Mouse (Mus musculus) testis, adult 2 months (tissue): ENCODE data around the gene Col15a1. TPM values are rescaled to one million over a fixed set of nuclear protein-coding genes. Genes with fewer than 3 reads are reported as not detected.

Experiments used
- H3K27ac ChIP-seq: fragments of 200-500 bp; 2 replicates; pipeline ENCODE4 v1.5.1; 2012; ENCODE audit warnings: low read depth, low read length; ENCODE audit not compliant: control insufficient read depth, insufficient read depth
- H3K27me3 ChIP-seq: fragments of 200-500 bp; 2 replicates; pipeline ENCODE4 v1.6.1; 2012; ENCODE audit warnings: mild to moderate bottlenecking, low read length, moderate library complexity; ENCODE audit not compliant: control insufficient read depth, insufficient read depth
- H3K36me3 ChIP-seq: fragments of 200-500 bp; 2 replicates; pipeline ENCODE4 v1.6.1; 2012; ENCODE audit warnings: mild to moderate bottlenecking, low read length; ENCODE audit not compliant: control insufficient read depth, insufficient read depth
- H3K4me1 ChIP-seq: fragments of 200-500 bp; 2 replicates; pipeline ENCODE4 v1.6.1; 2012; ENCODE audit warnings: low read length; ENCODE audit not compliant: control insufficient read depth, insufficient read depth
- H3K4me3 ChIP-seq: fragments of 200-500 bp; 2 replicates; pipeline ENCODE4 v1.5.1; 2012; ENCODE audit warnings: low read depth, mild to moderate bottlenecking, low read length, moderate library complexity, mixed read lengths; ENCODE audit not compliant: control insufficient read depth
- CTCF ChIP-seq: fragments of 200-500 bp; IDR thresholded peaks from 2 replicates; pipeline ENCODE4 v1.5.1; 2012; ENCODE audit warnings: low read depth, mild to moderate bottlenecking, inconsistent platforms, low read length, moderate library complexity; ENCODE audit not compliant: control insufficient read depth, insufficient read depth, insufficient replicate concordance
- POLR2A ChIP-seq: fragments of 200-500 bp; IDR thresholded peaks from 2 replicates; pipeline ENCODE4 v1.6.1; 2012; ENCODE audit warnings: low read depth, mild to moderate bottlenecking, inconsistent platforms, low read length, moderate library complexity; ENCODE audit not compliant: control insufficient read depth
- polyA plus RNA-seq: library from polyadenylated mRNA; depleted of rRNA; stranded (reverse); fragments of >200 nt; gene quantifications from 2 replicates; pipeline ENCODE4 v1.2.3, GENCODE M21; 2012

The Col15a1 gene
- polyA plus RNA-seq, 1 experiment, result 30.0 TPM

DNA sequence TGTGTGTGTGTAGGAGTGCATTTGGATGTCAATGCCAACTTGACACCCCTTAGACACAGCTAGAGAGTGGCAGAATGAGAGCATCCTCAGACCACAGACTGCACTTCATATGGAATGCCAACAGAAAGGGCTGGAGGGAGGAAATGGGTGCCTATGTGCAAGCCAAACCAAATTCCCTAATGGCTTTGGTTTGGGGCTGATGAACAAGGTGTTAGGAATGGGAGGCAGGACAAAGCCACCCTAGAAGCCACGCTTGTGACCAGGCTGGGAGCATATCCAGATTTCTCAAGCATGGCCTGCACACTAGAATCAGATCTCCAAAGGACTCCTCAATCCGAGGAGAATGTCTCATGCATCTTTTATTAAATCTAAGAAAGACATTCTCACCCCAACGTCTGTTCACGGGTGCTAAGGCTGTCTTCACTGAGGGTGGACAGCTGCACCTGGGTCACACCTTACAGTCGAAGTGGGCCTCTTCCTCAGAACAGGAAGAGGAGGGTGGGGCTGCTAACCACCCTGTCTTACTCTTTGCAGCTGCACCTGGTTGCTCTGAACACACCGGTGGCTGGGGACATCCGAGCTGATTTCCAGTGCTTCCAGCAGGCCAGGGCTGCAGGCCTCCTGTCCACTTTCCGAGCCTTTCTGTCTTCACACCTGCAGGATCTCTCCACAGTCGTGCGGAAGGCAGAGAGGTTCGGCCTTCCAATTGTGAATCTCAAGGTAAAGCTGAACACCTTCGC lies 102.1 kb downstream of the Col15a1 start:
- Histone ChIP-seq H3K36me3 (no peaks in the 10 kb centered on the region), H3K4me1 (no peaks in the 10 kb centered on the region), H3K4me3 (no peak overlapping the region), H3K27ac (no peak overlapping the region), H3K27me3 (no peaks in the 10 kb centered on the region)
- TF ChIP-seq POLR2A (no peak), CTCF (no peak)

DNA sequence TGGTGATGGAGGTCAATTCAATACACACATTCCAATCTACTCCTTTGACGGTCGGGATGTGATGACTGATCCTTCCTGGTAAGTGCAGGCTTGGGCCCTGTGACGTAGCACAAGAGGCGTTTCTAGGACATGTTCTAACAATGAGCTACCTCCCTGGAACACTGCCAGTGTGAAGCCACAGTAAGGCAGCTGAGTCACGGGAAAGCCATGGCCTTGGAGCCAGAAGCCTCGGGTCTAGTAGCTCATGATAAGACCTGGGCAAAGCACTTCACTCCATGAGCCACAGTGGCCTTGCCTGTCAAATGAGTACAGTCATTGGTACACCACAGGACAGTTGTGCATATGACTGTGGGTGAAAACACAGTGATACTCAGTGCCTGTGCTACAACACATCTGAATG lies 102.9 kb downstream of the Col15a1 start:
- H3K36me3 ChIP-seq, result no peaks in the 10 kb centered on the region
- no peaks in the 10 kb centered on the region for H3K27me3 ChIP-seq
- H3K4me3 ChIP-seq, result no peak overlapping the region
- no peak overlapping the region for H3K27ac ChIP-seq
- no peaks in the 10 kb centered on the region for H3K4me1 ChIP-seq
- TF ChIP-seq POLR2A, result no peak
- no peak for TF ChIP-seq CTCF

DNA sequence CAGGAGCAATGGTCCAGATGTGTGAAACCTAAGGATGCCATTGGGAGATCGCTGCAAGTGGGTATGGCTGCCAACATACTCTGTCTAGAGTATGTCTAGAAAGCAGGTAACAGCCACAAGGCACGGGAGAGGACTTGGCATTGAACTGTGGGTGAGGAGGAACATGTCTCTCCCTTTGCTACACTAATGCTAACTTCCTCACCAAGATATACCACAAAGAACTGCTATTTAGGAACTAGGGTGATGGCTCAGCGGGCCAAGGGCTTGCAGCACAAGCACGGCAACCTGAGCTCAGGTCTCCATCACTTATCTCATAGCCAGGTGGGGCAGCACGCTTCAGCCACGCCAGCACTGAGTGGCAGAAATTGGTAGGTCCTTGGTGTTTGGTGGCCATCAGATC lies 103.5 kb downstream of the Col15a1 start:
- H3K4me1 ChIP-seq, result no peaks in the 10 kb centered on the region
- H3K4me3 ChIP-seq, result no peak overlapping the region
- H3K27me3 ChIP-seq, result no peaks in the 10 kb centered on the region
- no peaks in the 10 kb centered on the region for H3K36me3 ChIP-seq
- TF ChIP-seq CTCF (no peak), POLR2A (no peak)
- H3K27ac ChIP-seq, result no peak overlapping the region

DNA sequence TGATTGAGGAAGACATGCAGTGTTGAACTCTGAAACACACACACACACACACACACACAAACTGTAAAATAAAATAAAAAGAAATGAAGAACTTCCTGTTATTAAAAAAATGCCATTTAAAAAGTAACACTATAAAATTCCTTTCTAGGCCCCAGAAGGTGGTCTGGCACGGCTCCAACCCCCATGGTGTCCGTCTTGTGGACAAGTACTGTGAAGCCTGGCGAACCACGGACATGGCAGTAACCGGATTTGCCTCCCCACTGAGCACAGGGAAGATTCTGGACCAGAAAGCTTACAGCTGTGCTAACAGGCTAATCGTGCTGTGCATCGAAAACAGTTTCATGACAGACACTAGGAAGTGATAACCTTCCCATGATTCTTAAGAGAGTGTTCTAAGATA lies 104.0 kb downstream of the Col15a1 start:
- TF ChIP-seq POLR2A (no peak), CTCF (no peak)
- H3K36me3 ChIP-seq, result no peaks in the 10 kb centered on the region
- H3K4me1 ChIP-seq, result no peaks in the 10 kb centered on the region
- no peak overlapping the region for H3K27ac ChIP-seq
- no peak overlapping the region for H3K4me3 ChIP-seq
- no peaks in the 10 kb centered on the region for H3K27me3 ChIP-seq

DNA sequence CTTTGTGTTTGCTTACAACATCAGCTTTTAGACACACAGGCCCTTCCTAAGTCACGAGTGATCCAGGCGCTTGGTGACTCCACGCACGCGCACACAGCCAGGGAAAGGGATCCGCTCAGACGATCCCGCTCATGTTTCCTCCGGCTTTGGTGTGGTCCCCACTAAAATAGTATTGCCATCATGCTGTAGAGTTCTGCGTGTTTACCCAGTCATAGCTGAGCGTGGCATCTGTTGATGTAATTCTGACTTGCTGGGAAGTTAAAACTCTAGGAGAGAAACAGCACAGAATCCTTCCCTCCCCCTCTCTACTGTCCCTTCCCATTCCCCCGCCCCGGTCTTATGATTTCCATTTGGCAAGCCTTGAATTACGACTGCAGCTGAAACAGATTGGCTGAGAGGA lies 104.7 kb downstream of the Col15a1 start:
- no peak overlapping the region for H3K4me3 ChIP-seq
- no peak for TF ChIP-seq POLR2A
- TF ChIP-seq CTCF, result no peak
- H3K4me1 ChIP-seq, result no peaks in the 10 kb centered on the region
- no peaks in the 10 kb centered on the region for H3K27me3 ChIP-seq
- no peaks in the 10 kb centered on the region for H3K36me3 ChIP-seq
- no peak overlapping the region for H3K27ac ChIP-seq

DNA sequence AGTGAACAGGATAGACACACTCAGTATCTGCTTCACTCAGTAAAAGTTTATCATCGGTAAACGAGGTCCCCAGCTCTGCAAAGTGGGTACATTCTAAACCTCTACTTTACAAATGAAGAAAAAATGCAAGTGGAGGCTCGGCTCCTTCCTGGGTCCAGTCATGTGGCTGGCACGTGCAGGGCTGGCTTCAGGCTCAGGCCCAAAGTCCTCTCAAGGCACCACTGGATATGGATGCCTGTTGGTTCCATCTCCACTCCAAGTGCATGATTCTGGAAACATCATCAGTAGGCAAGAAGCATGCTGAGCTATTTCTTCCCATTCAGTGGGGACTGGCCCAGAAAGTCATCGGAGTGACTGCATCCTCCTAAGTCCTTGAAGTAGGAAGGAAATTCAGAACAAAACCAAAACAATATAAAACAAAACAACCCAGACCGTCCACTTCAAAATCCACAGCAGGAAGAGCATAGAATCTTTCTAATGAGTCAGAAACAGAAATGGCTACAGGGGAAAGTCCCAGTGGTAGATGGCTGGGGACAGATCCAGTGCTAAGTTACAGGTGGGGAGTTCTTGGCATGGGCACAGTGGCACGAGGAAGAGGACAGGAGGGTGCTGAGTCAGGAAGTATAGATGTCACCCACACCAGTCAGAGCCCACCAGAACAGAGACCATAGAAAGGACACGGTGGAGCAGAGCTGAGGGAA lies 105.9 kb downstream of the Col15a1 start:
- H3K4me1 ChIP-seq, result peaks cover 3% of the 10 kb centered on the region
- H3K4me3 ChIP-seq, result no peak overlapping the region
- no peaks in the 10 kb centered on the region for H3K27me3 ChIP-seq
- H3K27ac ChIP-seq, result no peak overlapping the region
- no peaks in the 10 kb centered on the region for H3K36me3 ChIP-seq
- TF ChIP-seq POLR2A (no peak), CTCF (no peak)

DNA sequence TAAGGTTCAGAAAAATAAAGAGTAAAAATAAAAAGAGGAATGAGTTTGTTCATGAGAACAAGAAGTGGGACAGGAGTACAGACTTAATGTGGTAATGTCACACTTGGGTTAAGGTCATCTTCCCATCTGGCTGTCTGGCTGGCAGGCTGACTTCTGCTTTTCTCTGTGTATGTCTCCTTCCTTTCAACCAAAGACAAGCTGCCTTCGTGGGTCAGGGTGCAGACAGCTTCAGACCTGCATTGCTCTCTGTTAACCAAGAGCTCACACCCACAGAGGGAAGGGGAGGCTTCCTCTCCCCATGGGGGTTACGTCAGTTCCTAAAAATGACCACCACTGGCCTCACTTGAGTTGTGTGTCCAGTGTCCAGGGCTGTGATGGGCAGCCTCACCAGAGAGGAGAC lies 107.5 kb downstream of the Col15a1 start:
- no peaks in the 10 kb centered on the region for H3K27me3 ChIP-seq
- no peaks in the 10 kb centered on the region for H3K36me3 ChIP-seq
- H3K4me3 ChIP-seq, result no peak overlapping the region
- no peak overlapping the region for H3K27ac ChIP-seq
- peaks cover 3% of the 10 kb centered on the region for H3K4me1 ChIP-seq
- TF ChIP-seq CTCF, result no peak
- TF ChIP-seq POLR2A, result no peak
